Mouse (Mus musculus) neural tube, embryonic 12.5 days (tissue): ENCODE data around the gene Lgr6. TPM values are rescaled to one million over a fixed set of nuclear protein-coding genes. Genes with fewer than 3 reads are reported as not detected.

Source experiments
- ATAC-seq: fragments of 200-750 bp; cut with Nextera tagmentation; 2 replicates; pipeline ENCODE4 v1.8.0; 2017; ENCODE audit warnings: low read depth, mild to moderate bottlenecking, moderate TSS enrichment, moderate library complexity; ENCODE audit not compliant: low FRiP score
- H3K27ac ChIP-seq: fragments of 300-500 bp; sonication (generic); 2 replicates; pipeline ENCODE4 v1.5.1; 2016
- H3K27me3 ChIP-seq: fragments of 300-500 bp; sonication (generic); replicated peaks from 2 replicates; pipeline ENCODE4 v1.6.1; 2016; ENCODE audit warnings: mild to moderate bottlenecking
- H3K36me3 ChIP-seq: fragments of 300-500 bp; sonication (generic); 2 replicates; pipeline ENCODE4 v1.6.1; 2016; ENCODE audit warnings: mild to moderate bottlenecking
- H3K4me1 ChIP-seq: fragments of 300-500 bp; sonication (generic); 2 replicates; pipeline ENCODE4 v1.6.1; 2016
- H3K4me2 ChIP-seq: fragments of 300-500 bp; sonication (generic); replicated peaks from 2 replicates; pipeline ENCODE4 v1.6.1; 2016; ENCODE audit warnings: mild to moderate bottlenecking
- H3K4me3 ChIP-seq: fragments of 300-500 bp; sonication (generic); 2 replicates; pipeline ENCODE4 v1.5.1; 2016
- H3K9ac ChIP-seq: fragments of 300-500 bp; sonication (generic); 2 replicates; pipeline ENCODE4 v1.6.1; 2016; ENCODE audit warnings: mild to moderate bottlenecking
- H3K9me3 ChIP-seq: fragments of 300-500 bp; sonication (generic); 2 replicates; pipeline ENCODE4 v1.6.1; 2016; ENCODE audit warnings: mild to moderate bottlenecking
- WGBS: fragments of 180-500 bp; shearing (Covaris S2); methylation state at CpG from one replicate; pipeline ENCODE4 v1.1.7; 2016; 5-methylcytosine and 5-hydroxymethylcytosine counted together
- polyA plus RNA-seq: library from polyadenylated mRNA; unstranded; fragments of >200 nt; fragmentation: Nextera tagmentation; extraction: Ambion mirVana; gene quantifications from 2 replicates; pipeline ENCODE4 v1.2.1, GENCODE M21; 2016

Lgr6 gene
- polyA plus RNA-seq, 1 experiment from 2014 or later = 1.1 TPM

DNA sequence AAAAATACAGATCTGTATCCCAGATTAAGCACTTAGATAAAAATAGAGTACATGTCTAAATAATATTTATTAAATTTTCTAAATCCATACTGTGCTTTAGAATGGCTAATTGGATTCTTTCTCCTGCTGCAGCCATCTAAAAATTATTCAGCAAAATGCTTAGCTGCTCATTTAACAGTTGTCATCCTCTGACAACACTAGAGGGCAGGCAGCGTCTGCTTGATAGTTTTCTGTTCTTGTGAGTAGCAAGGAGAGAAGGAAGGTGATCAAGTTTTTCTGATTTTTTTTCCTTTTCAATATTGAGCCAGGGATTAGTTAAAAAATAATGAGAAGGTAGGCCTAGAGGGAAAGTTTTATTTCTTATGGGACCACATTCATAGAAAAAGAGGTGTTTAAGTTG is 132.2 kb downstream of the Lgr6 start:
- no peaks in the 10 kb centered on the region for H3K27me3 ChIP-seq
- no peak overlapping the region for H3K9ac ChIP-seq
- H3K27ac ChIP-seq = no peak overlapping the region
- no peak for ATAC-seq
- H3K4me1 ChIP-seq = no peaks in the 10 kb centered on the region
- H3K36me3 ChIP-seq = peaks cover 27% of the 10 kb centered on the region
- no peak overlapping the region for H3K4me2 ChIP-seq
- WGBS = 70% methylated on average over 1 of the region's 1 CpGs
- H3K9me3 ChIP-seq = no peaks in the 10 kb centered on the region
- no peak overlapping the region for H3K4me3 ChIP-seq

DNA sequence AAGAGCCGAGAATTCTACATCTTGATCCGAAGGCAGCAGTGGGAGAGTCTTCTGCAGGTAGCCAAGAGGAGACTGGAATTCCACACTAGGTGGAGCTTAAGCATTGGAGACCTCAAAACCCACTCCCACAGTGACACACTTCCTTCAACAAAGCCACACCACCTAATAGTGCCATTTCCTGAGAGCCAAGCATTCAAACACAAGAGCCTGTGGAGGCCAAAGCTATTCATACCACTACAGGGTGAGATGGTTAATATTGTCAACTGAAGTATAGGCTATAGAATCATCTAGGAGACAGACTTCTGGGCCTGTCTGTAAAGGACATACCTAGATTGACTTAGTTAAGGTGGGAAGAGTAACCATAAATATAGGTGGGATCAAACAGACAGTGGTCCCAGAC is 139.6 kb downstream of the Lgr6 start:
- Histone ChIP-seq H3K4me2 (no peak overlapping the region), H3K4me3 (no peak overlapping the region), H3K9ac (no peak overlapping the region), H3K36me3 (peaks cover 19% of the 10 kb centered on the region; the same call in 1 of the 2 replicates), H3K27ac (no peak overlapping the region), H3K27me3 (no peaks in the 10 kb centered on the region), H3K4me1 (peaks cover 8% of the 10 kb centered on the region; the same call in 1 of the 2 replicates), H3K9me3 (no peaks in the 10 kb centered on the region)
- WGBS = 95% methylated on average over 2 of the region's 2 CpGs
- no peak for ATAC-seq

DNA sequence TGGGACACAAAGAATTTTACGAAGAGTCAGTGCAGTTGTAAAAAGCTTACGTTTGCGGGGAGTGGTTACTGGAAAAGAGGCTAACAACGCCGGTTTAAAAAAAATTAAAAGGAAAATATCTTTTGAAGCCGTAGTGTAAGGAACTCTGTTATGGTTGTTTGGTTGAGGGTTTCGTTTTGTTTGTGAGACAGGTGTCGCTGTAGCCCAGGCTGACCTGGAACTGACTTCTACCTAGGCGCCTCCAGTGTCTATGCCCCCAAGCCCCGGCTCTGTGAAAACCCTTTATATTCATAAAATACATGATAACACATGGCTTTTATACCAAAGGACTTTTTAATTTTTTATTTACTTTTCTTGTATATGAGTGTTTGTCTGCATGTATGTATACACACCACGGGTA is 142.3 kb downstream of the Lgr6 start:
- peaks cover 8% of the 10 kb centered on the region; the same call in 1 of the 2 replicates for H3K4me1 ChIP-seq
- H3K27ac ChIP-seq = no peak overlapping the region
- H3K4me3 ChIP-seq = peak overlapping the region; percentile 65
- H3K27me3 ChIP-seq = no peaks in the 10 kb centered on the region
- peak overlapping the region; percentile 67 for H3K4me2 ChIP-seq
- H3K9ac ChIP-seq = peak overlapping the region; percentile 53
- WGBS = 5% methylated on average over 11 of the region's 11 CpGs
- ATAC-seq = peak; percentile 57; the same call in 1 of the 2 replicates
- no peaks in the 10 kb centered on the region for H3K36me3 ChIP-seq
- no peaks in the 10 kb centered on the region for H3K9me3 ChIP-seq

DNA sequence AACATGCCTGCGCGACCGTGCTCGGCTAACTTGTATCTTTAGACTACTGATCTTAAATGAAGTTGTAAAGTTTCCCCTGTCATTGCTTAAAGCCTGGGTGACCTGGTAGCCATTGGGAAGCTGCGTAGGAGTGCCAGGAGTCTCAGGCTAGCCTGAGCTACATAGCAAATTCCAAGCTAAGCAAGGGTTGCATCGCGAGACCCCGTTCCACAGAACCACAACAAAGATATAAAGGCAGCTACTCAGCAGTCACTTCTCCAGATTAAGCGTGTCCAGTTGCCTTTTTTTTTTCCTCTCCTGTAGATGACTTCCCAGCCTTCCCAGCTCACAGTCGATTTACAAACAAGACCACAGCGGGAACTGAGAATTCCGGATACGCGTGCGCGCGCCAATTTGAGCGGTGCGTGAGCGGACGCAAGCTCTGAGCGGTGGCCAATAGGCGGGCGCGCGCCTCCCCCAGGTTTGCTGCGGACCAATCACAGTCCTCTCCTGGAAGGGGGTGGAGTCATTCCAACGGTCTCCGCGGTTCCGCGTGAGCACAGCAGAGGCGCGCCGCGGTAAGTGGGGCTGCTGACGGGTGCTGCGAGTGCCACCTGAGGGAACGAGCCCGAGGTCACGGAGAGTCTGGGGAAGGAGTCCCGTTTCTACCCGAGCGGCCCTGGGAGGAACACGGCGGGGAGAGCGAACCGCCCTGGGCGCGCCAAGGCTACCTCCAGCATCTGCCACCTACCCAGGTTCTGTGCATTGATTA is 142.8 kb downstream of the Lgr6 start, which contains the start of gene Ube2t:
TSS of gene Ube2t (plus strand) at position 513 of the 751 bp plus-strand sequence.
- Histone ChIP-seq H3K4me1 (peaks cover 8% of the 10 kb centered on the region; the same call in 1 of the 2 replicates), H3K4me3 (peak within 1 kb of the TSS; percentile 65), H3K9ac (peak within 1 kb of the TSS; percentile 53), H3K27me3 (no peaks in the 10 kb centered on the region), H3K27ac (no peak within 1 kb of the TSS), H3K4me2 (peak within 1 kb of the TSS; percentile 67), H3K9me3 (no peaks in the 10 kb centered on the region), H3K36me3 (no peaks in the 10 kb centered on the region)
- WGBS = 3% methylated on average over 50 of the region's 50 CpGs
- ATAC-seq = peak; percentile 100

DNA sequence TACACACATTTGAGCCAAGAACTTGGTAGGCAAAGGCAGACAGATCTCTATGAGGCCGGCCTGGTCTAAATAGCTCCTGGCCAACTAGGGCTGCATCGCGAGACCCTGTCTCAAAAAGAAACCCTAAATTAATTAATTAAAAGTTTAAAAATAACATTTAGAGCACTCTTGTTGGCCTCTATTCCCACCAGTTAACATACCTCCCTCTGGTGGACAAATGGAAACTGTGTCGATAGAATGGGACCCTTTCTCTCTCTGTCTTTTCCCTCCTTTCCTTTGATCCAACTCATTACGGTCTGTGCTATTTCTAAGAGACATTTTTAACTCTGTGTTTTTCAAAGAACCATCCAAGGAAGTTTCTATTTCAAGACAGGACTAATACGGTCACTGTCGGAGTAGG is 144.4 kb downstream of the Lgr6 start:
- ATAC-seq = no peak
- 65% methylated on average over 7 of the region's 7 CpGs for WGBS
- Histone ChIP-seq H3K4me3 (no peak overlapping the region), H3K36me3 (no peaks in the 10 kb centered on the region), H3K27ac (no peak overlapping the region), H3K9me3 (no peaks in the 10 kb centered on the region), H3K27me3 (no peaks in the 10 kb centered on the region), H3K4me1 (peaks cover 8% of the 10 kb centered on the region; the same call in 1 of the 2 replicates), H3K9ac (no peak overlapping the region), H3K4me2 (no peak overlapping the region)

DNA sequence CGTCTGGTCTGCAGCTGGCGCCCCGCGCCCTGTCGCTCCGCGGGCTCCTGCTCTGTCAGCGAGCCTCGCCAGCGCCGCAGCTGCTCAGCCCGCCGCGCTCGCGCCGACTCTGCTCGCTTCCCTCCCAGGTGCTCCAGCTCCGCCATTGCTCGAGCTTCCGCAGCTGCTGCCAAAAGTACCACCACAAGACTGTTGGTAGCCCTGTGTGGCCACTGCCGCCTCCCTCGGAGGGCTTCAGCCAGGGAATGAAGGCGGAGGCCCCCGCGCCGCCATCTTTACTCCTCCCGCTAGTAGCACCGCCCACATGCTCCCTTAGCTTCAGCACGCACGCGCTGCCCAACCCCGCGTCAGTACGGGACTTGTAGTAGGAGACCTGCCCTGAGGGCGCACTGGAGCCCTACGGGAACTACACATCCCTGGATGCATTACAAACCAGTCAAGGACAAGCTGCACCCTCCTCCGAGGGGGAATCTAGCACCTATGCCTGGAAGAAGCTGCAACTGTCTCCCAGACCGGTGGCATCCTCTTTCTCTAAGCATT is 149.4 kb downstream of the Lgr6 start, which contains the start of gene Ppp1r12b:
TSS of gene Ppp1r12b (minus strand) at position 306 of the 540 bp plus-strand sequence.
- WGBS = under 1% methylated on average over 39 of the region's 39 CpGs
- Histone ChIP-seq H3K9ac (peak within 1 kb of the TSS; percentile 81), H3K4me3 (peak within 1 kb of the TSS; percentile 74), H3K4me1 (peaks cover 13% of the 10 kb centered on the region), H3K9me3 (no peaks in the 10 kb centered on the region), H3K27ac (peak within 1 kb of the TSS; percentile 77), H3K27me3 (no peaks in the 10 kb centered on the region), H3K4me2 (peak within 1 kb of the TSS; percentile 82), H3K36me3 (no peaks in the 10 kb centered on the region)
- peak; percentile 99 for ATAC-seq

DNA sequence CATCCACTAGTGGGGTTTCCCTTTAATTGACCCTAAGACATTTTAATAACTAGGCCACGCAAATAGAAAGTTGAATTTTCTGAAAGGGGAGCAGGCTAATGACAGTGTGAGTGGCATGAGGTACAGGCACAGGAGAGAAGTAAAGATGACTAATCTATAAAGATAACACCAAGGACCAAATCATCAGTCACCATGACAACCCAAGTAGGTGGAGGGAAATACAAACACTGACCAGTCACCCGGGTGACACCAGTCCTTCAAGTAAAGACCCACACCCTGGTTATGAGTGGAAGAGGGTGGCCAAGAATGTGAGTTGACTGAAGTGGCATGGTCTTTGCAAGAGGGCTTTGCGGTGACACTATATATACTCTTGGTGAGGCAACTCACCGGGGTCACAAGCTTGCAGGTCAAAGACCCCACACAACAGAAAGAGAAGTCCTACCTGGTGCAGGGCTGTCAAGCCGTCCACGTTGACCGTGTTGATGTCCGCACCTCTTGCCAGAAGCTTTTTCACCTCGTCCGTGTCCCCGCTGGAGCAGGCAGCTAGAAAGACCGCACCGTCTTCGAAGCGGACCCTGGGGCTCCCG is 149.9 kb downstream of the Lgr6 start:
- Histone ChIP-seq H3K4me2 (peak overlapping the region; percentile 82), H3K27ac (peak overlapping the region; percentile 77), H3K9me3 (no peaks in the 10 kb centered on the region), H3K36me3 (no peaks in the 10 kb centered on the region), H3K9ac (peak overlapping the region; percentile 81), H3K4me1 (peaks cover 13% of the 10 kb centered on the region), H3K4me3 (peak overlapping the region; percentile 74), H3K27me3 (no peaks in the 10 kb centered on the region)
- 6% methylated on average over 16 of the region's 16 CpGs for WGBS
- ATAC-seq = peak; percentile 42; the same call in 1 of the 2 replicates

DNA sequence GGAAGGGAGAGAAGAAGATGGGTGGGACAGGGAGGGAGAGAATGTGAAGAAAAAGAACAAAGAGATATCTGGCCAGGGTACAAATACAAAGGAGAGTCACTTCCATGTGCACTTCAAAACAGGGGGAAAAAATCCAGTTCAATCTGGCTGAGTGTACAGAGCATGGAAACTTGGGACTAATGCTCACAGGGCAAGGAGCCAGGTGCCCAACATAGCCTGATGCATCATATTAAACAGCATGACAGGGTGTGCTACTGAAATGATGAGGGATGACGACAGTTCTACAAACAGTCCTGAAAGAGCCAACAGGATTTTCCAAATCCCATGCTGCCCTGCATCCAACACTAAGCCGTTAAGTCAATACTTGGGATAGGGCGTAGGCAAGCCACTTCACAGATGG is 155.1 kb downstream of the Lgr6 start:
- WGBS = 90% methylated on average over 3 of the region's 3 CpGs
- ATAC-seq = no peak
- no peak overlapping the region for H3K27ac ChIP-seq

DNA sequence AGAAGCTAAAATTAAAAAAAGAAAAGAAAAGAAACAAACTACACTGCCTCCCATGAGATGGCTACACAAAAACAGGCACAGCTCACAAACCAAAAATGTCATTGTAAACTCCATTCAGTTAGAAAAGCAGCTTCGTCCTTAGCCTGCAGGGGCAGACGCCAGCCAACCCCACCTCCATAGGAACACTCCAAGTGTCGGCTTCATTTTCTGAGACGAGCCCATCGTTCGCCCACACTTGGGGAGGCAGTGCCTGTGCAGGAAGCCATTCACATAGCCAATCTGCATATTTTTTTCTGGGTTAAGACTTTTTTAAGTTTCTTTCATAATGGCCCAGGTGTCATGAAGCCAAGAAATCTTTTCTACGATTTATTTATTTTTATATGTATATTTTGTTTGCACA is 157.5 kb downstream of the Lgr6 start:
- H3K4me2 ChIP-seq = no peak overlapping the region
- H3K27ac ChIP-seq = no peak overlapping the region
- H3K27me3 ChIP-seq = no peaks in the 10 kb centered on the region
- no peak overlapping the region for H3K4me3 ChIP-seq
- WGBS = 91% methylated on average over 7 of the region's 7 CpGs
- no peaks in the 10 kb centered on the region for H3K9me3 ChIP-seq
- no peak overlapping the region for H3K9ac ChIP-seq
- no peaks in the 10 kb centered on the region for H3K36me3 ChIP-seq
- no peak for ATAC-seq
- H3K4me1 ChIP-seq = no peaks in the 10 kb centered on the region

More for the DNA sequence above, 155.1 kb downstream of the Lgr6 start:
- H3K27me3 ChIP-seq = no peaks in the 10 kb centered on the region
- no peak overlapping the region for H3K4me2 ChIP-seq
- H3K9ac ChIP-seq = no peak overlapping the region
- peaks cover 9% of the 10 kb centered on the region for H3K4me1 ChIP-seq
- no peaks in the 10 kb centered on the region for H3K36me3 ChIP-seq
- no peaks in the 10 kb centered on the region for H3K9me3 ChIP-seq
- H3K4me3 ChIP-seq = no peak overlapping the region

DNA sequence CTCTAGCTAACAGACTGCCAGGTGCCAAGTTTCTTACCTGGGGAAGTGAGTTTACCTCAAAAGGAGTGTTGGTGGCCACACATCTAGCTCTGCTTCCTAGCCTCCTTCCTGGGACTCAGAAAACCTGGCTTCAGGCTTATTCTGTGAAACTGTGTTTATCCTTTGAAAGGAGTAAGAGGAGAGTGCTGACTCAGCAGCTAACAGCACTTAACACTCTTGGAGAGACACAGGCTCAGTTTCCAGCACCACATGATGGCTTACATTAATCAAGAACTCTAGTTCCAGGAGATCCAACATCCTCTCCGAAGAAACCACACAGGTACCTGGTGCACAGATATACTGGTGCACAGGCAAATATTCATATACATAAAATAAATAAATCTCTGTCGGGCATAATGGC is 162.2 kb downstream of the Lgr6 start:
- H3K36me3 ChIP-seq = no peaks in the 10 kb centered on the region
- ATAC-seq = no peak

DNA sequence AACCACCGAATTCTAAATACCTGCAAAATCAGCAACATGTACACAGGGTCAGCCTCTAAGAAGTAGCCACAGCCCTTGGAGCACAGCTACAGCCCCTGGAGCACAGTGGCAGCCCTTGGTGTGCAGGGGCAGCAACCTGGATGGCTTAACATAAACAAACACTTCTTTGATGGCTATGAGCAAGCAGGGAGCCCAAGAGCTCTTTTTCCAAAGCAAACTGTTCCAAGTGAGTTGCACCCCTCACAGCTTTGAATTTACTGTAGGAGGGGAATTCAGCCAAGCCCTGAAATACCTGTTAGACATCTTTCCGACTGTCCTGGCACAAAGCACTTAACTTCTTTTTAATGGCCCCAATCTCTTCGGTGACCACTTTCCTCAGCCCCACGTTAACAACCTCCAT is 164.2 kb downstream of the Lgr6 start:
- Histone ChIP-seq H3K4me1 (no peaks in the 10 kb centered on the region), H3K27me3 (no peaks in the 10 kb centered on the region), H3K4me2 (no peak overlapping the region), H3K27ac (no peak overlapping the region), H3K36me3 (no peaks in the 10 kb centered on the region), H3K9ac (no peak overlapping the region), H3K9me3 (no peaks in the 10 kb centered on the region), H3K4me3 (no peak overlapping the region)
- ATAC-seq = no peak
- 48% methylated on average over 4 of the region's 4 CpGs for WGBS

More for the DNA sequence above, 162.2 kb downstream of the Lgr6 start:
- no peaks in the 10 kb centered on the region for H3K9me3 ChIP-seq
- no peaks in the 10 kb centered on the region for H3K4me1 ChIP-seq
- H3K27me3 ChIP-seq = no peaks in the 10 kb centered on the region
- no peak overlapping the region for H3K4me2 ChIP-seq
- no peak overlapping the region for H3K4me3 ChIP-seq
- WGBS = 93% methylated on average over 2 of the region's 2 CpGs
- no peak overlapping the region for H3K27ac ChIP-seq
- H3K9ac ChIP-seq = no peak overlapping the region

DNA sequence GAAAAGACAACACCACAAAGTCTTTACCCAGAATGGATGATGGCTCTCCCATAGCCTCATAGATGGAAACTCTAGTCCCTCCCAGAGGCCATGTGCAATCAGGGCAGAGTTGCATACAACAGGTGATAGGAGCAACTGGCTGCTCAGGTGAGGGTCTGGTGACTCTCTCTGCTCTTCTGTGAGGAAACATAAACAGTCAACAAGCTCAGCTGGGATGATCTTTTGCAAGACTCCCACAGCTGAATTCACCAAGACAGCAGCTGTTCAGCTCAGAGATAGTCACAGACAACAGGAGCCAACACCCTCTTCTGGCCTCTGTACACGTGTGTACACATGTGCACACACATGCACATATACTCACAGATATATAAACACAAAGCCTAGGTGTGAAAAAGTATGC is 166.8 kb downstream of the Lgr6 start:
- Histone ChIP-seq H3K36me3 (no peaks in the 10 kb centered on the region), H3K27me3 (no peaks in the 10 kb centered on the region), H3K27ac (no peak overlapping the region), H3K4me2 (no peak overlapping the region), H3K9ac (no peak overlapping the region), H3K4me1 (no peaks in the 10 kb centered on the region), H3K9me3 (no peaks in the 10 kb centered on the region), H3K4me3 (no peak overlapping the region)
- WGBS = 89% methylated on average over 1 of the region's 1 CpGs
- no peak for ATAC-seq
